Mouse (Mus musculus): Measurements from ENCODE around the gene Clip1.

- TF ChIP-seq CHD2 (IDR thresholded peaks at IDR 0.05; ENCODE audit: low read length) (no peak), MXI1 (IDR thresholded peaks at IDR 0.05; ENCODE audit: low read depth, low read length) (no peak), GATA1 (IDR thresholded peaks at IDR 0.05; ENCODE audit: low read depth, low read length) (no peak), POLR2AphosphoS5 (IDR thresholded peaks at IDR 0.05; ENCODE audit: borderline replicate concordance, low read depth, low read length) (no peak), CTCF (IDR thresholded peaks at IDR 0.05 in 2 of 3, conservative IDR thresholded peaks at IDR 0.05 in 1 of 3; ENCODE audit: control insufficient read depth in 1 of 3, insufficient read depth in 1 of 3, low read depth in 2 of 3, low read length in 3 of 3, poor library complexity in 1 of 3, severe bottlenecking in 1 of 3) (peak in 1 of 3 experiments; percentile 5; a peak in 1 of 6 replicates), TAL1 (IDR thresholded peaks at IDR 0.05; ENCODE audit: low read length) (no peak), ZKSCAN1 (IDR thresholded peaks at IDR 0.05; ENCODE audit: low read depth, low read length) (no peak), HCFC1 (IDR thresholded peaks at IDR 0.05; ENCODE audit: low read depth, low read length) (no peak), JUND (IDR thresholded peaks at IDR 0.05; ENCODE audit: low read depth, low read length) (no peak), EP300 (IDR thresholded peaks at IDR 0.05; ENCODE audit: low read depth in 1 of 2, low read length in 2 of 2) (no peak), TBP (IDR thresholded peaks at IDR 0.05; ENCODE audit: low read depth, low read length) (no peak), POLR2A (IDR thresholded peaks at IDR 0.05; ENCODE audit: control insufficient read depth in 1 of 2, insufficient read depth in 1 of 2, low read depth in 1 of 2, low read length in 2 of 2, poor library complexity in 1 of 2) (no peak)
These were observed 5.3 kb downstream of the Clip1 start for GRCm38 (mm10) chr5:123679106-123679505.

All from MEL (cell line).